Mouse (Mus musculus) thymus, postnatal 14 days (tissue): ENCODE measurements around the gene Atp7b.

Experiments
- DNase-seq: peaks from one replicate; pipeline ENCODE4 v3.0.0; 2021

Gene Atp7b

DNA sequence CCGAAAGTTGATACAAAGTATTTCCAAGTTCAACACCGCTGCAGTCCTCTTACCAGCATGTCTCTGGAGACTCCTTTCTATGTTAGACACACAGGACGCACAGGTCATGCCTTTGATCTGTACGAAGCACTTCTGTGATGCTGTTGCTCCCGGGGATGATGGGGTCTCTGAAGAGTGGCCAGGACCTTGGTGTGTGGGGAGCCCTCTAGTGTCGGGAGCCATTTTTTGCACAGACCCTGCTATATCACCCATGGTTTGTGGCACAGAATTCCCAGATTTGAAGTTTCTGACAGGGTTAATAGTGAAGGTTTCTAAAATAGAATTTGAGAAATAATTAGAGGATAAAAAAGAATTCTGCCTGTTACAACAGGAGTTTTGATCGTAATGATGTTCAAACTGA lies 37.9 kb downstream of the Atp7b start:
- DNase-seq = no peak

DNA sequence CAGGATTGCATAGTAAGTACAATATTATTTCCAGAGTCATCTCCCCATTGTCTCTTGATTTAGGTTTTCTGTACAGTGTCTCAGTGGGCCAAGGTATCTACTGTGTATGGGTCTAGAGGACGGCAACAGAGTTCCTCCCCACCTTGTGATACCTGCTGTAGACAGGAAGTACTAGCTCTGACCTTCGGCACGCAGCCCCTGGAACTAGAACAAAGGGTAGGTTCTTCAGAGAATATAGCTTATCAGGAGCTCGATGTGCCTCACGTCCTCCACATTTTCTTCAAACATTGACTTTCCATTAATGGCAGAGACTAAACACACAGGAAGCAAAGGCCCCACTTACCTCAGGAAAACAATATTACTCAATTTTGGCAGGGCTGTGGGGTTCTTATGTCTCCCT lies 40.6 kb downstream of the Atp7b start:
- DNase-seq = no peak

DNA sequence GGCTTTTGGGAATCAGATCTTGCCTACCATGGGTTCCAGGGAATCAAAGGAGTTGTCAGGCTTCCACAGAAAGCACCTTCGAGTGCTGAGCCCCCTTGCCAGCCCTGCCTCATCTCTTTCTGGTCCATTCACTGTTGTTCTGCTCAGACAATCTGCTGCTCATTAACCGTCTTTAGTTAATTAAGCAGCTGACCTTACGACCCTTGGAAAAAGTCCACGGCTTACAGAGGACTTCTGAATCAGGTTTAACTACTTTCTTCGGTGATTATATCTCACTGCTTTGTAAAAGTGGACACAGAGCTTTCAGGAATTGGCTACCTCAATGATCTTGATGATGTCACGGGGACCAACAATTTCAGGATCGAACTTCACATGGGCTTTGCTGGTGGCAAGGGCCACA lies 42.4 kb downstream of the Atp7b start:
- no peak for DNase-seq

DNA sequence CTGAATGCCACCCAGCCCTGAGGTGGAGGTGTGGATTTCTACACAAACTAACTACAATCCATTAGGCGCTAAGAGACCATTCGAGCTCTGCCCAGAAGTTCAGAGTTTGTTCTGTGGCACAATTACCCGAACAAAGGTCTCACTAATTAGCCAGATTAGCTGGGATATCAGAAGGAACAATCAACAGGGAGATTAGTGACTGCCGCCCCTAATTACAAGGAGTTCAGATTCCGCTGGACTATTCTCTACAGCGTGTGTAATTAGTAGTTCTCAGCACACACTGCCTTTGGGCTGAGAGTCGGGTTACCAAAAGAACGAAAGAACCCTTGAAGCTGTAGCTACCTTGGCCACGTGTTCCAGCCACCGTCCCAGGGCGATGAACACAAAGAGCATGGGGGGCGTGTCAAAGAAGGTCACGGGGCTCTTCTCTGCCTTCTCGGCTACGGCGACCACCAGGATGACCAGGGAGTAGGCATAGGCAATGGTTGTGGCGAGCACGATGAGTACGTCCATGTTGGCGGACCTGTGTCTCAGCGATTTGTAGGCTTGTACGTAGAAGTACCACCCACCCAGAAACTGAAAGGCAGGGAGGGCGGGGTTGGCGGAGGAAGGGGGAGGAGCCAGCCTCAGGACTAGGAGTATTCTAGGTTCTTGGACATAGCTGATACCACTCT lies 46.9 kb downstream of the Atp7b start:
- no peak for DNase-seq

DNA sequence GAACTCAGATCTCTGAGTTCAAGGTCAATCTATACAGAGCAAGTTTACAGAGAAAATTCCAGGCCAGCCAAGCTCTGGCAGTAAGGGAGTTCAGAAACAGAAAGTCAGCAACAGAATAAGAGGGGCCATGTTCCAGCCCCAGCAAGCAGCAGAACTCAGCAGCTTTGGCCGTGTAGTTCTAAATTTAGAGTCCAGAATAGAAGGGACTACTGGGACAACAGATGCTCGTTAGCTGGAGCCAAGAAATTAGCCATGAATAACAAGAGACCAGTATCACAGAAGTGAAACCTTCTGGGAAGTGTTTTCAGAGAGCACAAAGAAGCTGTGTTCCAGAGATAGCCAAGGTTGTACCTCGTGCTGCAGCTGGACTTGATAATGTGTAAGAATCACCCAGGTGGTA lies 50.7 kb downstream of the Atp7b start:
- DNase-seq = no peak

DNA sequence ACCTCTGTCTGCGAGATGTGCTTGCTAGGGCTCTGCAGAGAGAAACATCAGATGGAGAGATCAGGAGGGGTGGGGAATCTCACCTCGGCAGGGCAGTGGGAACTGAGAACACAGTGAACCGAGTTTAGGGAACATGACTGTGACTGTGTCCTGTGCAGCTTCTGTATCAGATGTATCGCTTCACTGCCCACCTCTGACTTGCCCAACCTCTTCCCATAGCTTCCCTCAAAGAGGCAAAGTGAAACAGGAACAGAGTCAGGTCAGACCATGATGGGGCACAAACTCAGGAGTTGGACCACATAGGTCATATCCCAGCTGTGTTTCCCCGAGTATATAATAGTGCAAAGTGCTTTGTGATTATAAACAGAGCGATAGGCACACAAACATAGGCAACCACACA lies 53.7 kb downstream of the Atp7b start:
- DNase-seq = no peak

DNA sequence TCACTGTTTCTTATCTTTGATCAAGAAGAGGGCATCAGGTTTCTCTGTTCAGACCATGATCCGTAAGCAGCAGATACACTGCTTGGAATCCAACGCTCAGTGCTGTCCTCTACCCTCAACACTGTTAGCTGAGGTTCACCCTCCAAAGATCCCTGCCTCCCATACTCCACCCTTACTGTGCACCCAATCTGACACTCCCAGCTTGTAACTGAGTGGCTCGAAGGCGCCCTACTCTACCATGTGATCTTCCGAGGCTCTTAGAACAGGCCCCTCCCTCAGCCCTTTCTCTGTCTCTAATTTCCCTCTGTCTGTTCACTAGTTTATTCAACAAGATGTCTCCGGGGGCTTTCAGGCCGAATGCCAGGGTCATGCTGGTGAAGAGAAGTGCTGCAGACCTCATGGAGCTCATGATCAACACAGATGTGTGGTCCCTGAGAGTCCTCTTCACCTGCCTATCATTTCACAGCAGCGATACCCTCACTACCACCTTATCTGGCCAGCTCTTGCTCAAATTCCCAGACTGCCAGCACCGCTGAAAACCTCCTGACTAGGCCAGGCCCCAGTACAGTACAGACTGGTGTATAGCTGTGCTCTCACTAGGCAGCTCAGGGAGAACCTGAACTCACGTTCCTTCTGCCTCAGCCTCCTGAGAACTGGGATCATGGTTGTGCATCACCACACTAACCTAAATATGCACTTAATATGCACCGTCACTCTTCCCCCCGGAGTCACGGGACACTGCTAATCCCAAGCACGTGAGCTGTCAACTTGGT lies 55.2 kb downstream of the Atp7b start:
- no peak for DNase-seq

DNA sequence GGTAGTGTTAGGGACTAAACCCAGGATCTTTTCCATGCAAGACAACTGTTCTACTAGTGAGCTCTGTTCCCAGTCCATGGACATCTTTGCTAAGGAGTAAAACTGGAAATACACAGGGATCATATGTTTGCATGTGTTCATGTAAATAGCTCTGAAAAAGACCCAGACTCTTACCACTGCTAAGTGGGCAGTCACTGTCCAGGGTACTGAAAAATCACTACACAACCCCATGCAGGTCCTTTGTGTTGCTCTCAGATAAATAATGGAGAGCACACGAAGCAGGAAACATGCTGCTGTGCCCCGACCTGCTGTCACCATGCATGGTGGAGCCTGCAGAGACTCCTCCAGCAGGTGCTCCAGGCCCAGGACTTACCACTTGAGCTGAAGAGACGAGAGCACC lies 64.9 kb downstream of the Atp7b start:
- no peak for DNase-seq

DNA sequence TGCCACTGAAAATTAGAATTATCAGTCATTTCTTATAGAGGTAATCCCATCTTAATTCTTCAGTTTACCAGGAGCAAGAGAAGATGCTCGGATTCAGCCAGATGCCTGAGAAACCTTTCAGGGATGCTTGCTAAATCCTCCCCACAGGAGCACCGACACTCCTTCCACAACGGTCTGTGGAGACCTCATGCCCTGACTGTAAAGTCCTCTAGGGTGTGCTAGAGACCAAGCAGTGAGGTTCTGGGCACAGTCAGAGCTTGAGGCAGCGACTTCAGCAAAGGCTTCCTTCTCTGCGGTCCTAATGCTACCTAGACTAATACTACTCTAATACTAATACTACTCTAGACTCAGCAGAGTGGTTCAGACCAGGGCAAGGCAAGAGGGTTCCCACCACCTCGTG lies 67.9 kb downstream of the Atp7b start:
- peak; percentile 12 for DNase-seq

DNA sequence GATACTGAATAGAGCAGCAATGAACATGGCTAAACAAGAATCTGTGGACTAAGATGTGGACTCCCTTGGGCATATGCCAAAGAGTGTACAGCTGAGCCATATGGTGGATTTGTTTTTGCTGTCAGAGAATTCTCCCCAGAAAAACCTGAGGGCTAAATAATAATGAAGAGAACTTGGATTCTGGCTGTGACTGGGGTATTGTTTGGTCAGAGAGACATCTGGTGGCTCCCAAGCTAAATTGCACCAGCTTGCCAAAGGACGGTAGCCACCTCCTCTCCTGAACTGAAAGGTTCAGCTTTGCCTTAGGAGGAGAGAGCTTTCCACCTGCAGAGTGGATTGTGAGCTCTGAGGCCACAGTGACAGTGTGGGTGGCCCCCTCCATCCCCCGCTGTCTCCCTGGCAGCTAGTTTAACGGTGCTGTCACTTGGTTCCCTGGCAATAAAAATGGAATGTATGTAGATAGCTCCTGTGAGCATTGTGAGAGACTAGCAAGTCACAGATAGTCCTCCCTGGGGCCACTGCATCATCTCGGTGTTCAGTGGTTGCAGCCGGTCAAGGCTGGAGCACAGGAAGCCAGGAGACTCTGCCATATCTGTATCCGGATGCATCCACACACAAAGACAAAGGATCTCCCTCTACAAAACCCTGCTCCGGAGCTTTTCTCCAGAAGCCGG lies 78.3 kb downstream of the Atp7b start:
- DNase-seq = no peak

DNA sequence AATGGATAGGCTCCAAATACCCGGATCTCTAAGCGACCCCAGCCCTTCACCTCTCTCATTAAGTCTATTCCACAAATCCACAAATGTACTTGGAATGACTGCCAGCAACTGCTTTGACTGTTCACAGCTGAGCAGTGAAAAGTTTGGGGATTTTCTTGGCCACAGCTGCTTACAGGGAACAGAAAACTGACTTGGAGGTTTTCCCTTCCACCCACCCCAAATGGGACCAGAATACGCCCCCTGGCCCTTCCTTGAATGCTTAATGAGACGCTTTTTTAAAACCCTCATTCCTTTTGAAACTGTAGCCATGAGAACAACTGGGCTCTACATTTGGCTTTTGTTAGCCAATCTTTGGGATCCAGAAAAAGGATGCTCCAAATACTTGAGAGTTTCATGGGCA lies 81.9 kb downstream of the Atp7b start:
- no peak for DNase-seq

DNA sequence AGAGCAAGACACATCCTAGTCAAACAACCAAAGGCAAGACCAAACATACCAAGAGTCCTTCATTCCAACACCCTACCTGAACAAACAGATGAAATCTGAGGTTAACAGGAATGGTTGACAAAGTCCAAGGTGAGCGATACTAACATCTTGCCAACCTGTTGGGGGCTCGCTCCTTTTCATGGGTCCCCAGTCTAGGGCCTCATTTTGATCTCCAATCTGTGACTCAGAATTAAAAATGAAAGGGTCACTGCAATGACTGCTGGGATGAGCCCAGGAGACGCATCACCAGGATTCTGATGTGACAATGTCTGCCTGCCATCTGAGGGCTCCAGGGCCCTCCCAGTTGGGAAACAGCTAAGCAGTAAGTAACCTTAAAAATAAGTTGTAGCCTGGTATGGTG lies 90.6 kb downstream of the Atp7b start, which contains the start of gene Ccdc70:
Gene Ccdc70, plus strand, starts transcription at position 301 of the 400 bp plus-strand sequence.
- no peak for DNase-seq

DNA sequence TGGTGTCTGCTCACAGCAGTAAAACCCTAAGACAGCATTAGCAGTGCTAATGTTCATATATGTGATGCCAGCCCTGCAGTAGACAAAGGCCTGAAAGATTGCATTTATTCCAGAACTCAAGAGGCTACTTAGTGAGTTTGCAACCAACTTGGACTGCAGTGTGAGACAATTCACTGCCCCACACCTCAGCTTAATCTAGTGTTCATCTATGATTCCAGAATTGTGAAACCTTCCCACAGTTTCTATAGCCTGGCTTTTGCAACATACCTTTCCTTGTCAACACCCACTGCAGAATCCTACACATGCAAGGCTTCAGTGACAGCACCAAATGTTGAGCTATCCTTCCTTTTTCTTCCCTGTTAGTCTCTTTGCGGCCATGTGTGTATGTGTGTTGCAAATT lies 93.5 kb downstream of the Atp7b start:
- DNase-seq = no peak

DNA sequence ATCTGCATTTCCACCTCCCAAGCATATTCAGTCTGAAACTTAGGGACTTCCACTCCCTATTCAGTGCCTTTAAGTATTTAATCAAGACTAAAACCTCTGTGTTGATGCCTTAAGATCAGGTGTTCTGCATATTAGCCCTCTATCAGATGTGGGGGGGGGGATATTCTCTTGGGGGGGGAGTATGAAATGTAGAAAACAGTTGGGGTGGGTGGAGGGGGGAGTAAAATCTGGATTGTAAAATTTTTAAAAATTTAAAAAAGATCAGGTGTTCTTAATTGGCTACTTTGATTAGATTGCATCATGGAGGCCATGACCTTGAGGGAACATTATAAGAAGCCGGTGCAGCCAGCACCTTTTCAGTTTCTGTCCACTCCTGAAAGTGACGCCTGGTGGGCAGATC lies 101.7 kb downstream of the Atp7b start, which contains the start of gene Fam90a1a:
Gene Fam90a1a, plus strand, starts transcription at position 301 of the 400 bp plus-strand sequence.
- no peak for DNase-seq

DNA sequence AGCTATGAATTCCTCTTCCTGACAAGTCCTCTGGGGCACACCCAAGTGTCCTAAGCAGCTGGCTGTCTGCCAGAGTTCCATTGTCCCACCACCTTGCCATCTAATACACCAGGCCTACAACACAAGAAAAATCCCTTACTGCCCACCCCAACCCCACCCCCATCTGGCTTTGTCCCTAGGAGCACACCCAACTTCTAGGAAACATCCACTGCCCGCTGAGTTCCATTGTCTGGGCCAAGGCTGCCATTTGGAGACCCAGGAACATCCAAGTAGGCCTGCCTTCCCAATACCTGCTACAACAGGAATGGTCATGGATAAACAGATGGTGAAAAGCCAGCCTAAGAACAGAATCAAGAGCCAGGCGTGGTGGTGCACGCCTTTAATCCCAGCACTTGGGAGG lies 103.8 kb downstream of the Atp7b start:
- DNase-seq = no peak

DNA sequence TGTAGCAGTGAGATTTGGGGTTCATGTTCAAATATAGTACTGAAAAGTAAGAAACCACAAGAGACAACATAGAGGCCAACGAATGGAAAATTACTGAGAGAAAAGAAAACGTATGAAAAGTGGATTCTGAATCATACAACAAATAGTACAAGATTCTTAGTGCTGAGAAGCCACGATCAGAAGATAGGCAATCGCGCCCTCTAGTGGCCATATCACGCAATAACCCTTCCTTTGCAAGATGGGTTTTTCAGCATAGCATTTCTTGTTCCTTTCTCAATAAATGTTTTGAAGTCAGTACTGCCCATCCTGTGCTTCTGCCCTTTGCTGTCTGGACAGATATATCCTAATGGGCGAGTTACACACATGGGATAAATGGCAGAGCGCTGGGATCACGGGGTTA lies 104.8 kb downstream of the Atp7b start:
- peak; percentile 16 for DNase-seq

DNA sequence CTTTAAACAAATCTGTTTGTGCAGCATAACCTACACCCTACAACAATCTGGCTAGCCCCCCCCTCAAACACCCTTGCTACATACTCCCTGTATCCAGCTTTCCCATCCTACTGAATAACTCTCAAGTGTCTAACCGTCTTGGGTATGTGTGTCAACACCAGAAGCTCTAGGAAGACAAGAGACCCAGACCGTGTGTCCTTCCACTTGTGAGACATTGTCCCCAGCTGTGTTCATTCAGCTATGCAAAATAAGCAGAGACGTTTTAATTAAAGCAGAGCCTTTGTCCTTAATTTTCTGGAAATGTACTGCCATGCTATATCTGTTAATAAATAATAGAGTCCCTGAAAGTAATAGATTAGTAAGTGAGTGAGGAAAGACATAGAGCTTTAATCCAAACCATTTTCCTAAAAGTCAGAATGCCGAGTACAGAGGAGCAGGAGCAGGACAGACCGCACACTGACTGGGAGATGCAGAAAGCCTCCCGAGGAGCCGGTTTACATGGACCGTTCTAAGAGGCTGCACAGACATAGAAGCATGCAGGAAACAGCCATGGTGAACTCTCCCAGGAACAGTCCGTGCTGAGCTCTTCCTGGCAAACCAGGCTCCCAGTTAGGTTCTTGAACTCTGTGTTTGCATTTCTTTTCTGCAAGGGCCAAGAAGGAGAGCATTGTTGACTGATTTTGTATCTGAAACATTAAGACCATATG lies 112.6 kb downstream of the Atp7b start:
- no peak for DNase-seq

DNA sequence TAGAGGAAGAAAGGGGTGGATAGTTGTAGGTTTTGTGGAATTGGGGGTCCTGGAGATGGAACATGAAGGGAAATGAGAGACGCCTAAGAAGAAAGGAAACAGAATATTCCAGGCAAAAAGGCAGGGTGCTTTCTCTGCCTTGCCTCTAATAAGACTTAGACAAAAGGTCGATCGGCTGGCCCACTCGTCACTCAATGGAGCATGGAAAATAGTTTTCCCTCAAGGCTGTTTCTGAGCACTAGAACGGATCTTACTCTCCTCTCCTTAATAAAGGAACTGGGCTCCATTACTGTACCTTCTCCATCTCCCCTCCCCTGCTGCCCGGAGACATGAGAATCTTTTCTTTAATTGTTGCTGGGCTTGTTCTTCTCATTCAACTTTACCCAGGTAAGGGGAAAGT lies 113.6 kb downstream of the Atp7b start, which contains the start of gene Defb13:
Gene Defb13, plus strand, starts transcription at position 301 of the 400 bp plus-strand sequence.
- no peak for DNase-seq
